Mouse (Mus musculus): ENCODE data around the gene Eef1b2. TPM values are rescaled to one million over a fixed set of nuclear protein-coding genes. Genes with fewer than 3 reads are reported as not detected.

Eef1b2 gene
- polyA plus RNA-seq, 1 experiment = 215 TPM

DNA sequence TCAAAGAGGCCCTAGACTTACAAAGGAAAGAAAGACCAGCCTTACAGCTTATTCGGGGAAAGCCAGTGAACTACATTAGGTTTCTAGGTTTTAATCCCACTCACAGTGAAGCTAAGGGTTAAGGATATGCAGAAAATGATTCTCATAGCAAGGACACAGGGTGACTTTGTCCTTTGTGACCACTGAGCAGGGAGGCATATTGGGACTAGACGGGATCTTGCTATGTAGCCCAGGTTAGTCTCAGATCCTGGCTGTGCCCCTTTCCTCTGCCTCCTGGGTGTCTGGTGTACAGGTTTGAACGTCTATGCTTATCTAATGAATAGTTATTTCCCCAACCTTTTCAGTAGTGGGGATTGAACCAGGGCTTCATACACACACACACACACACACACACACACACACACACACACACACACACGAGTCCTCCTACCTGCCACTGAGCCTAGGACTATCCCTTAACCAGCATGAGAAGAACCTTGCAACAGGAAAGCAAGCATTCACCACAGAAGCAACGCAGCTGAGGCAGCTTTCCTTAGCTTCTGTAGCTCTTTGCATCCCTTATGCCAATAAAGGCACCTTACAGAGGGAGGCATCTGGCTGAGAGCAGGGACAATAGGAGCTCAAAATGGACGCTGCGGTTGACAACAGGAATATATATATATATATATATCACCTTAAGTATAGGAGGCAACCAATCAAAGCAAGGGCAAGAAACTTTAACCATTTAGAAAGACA lies 28.2 kb downstream of the Eef1b2 start:
- Histone ChIP-seq H3K27me3 (replicated peaks; ENCODE audit: control insufficient read depth, insufficient read depth, low read length) (no peaks in the 10 kb centered on the region), H3K4me3 (ENCODE audit: insufficient read depth, low read depth, low read length) (no peak overlapping the region), H3K27ac (ENCODE audit: insufficient read depth, low read depth, low read length) (no peak overlapping the region), H3K4me1 (ENCODE audit: control insufficient read depth, insufficient read depth, low read length) (no peaks in the 10 kb centered on the region), H3K36me3 (ENCODE audit: control insufficient read depth, insufficient read depth, low read length) (no peaks in the 10 kb centered on the region)
- DNase-seq = no peak
- TF ChIP-seq POLR2A (IDR thresholded peaks at IDR 0.05; ENCODE audit: low read depth, low read length) (no peak), CTCF (conservative IDR thresholded peaks at IDR 0.05; ENCODE audit: insufficient read depth, insufficient read length, low read depth, low read length) (no peak)
- WGBS = 48% methylated on average over 7 of the region's 7 CpGs

DNA sequence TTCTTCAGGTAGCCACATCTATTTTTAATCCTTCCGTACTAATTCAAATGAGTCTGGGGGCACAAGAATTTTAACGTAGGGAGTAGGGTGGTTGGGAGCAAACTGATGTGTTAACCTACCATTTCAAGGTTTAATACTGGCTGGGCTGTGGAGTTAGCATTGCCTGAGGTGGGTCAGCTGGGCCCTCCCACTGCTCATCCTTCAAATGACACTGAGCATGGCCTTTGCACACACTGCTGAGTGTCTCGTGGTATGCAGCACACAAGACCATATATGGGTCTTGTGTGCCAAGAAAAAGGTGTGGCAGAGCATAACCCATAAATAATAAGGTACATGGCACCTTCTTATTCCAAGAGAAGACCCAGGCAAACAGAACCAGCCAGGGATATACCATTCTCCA lies 31.0 kb downstream of the Eef1b2 start:
- Histone ChIP-seq H3K4me1 (ENCODE audit: control insufficient read depth, insufficient read depth, low read length) (no peaks in the 10 kb centered on the region), H3K27me3 (replicated peaks; ENCODE audit: control insufficient read depth, insufficient read depth, low read length) (no peaks in the 10 kb centered on the region), H3K27ac (ENCODE audit: insufficient read depth, low read depth, low read length) (no peak overlapping the region), H3K4me3 (ENCODE audit: insufficient read depth, low read depth, low read length) (no peak overlapping the region), H3K36me3 (ENCODE audit: control insufficient read depth, insufficient read depth, low read length) (no peaks in the 10 kb centered on the region)
- no peak for DNase-seq
- TF ChIP-seq POLR2A (IDR thresholded peaks at IDR 0.05; ENCODE audit: low read depth, low read length) (no peak), CTCF (conservative IDR thresholded peaks at IDR 0.05; ENCODE audit: insufficient read depth, insufficient read length, low read depth, low read length) (no peak)
- 76% methylated on average over 3 of the region's 3 CpGs for WGBS

DNA sequence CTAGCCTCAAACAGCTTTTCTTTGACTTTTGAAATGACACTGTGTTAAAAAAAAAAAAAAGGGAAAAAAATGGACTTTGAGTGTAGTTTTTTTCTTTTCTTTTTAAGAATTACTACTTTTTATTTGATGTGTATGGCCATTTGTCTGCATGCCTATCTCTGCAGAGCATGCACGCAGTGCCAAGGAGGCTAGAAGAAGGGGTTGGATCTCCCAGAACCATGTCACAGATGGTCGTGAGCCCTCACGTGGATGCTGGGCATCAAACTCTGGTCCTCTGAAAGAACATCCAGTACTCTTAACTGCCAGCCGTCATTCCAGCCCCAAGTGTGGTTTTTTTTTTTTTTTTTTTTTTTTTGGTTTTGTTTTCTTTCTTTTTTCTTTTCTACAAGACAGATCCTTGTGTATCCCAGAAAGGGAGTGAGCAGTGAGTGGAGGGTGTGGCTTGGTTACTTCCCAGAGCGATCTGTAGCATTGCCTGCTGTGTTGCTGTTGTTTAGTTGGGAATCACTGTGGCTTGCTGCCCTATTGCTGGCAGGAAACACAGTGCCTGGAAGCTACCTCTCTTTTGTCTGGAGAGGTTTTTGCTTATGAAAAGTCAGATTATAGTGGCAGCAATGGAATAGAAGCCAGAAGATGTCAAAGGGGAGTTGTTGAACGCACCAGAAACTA lies 33.4 kb downstream of the Eef1b2 start:
- H3K27ac ChIP-seq (ENCODE audit: insufficient read depth, low read depth, low read length) = no peak overlapping the region

DNA sequence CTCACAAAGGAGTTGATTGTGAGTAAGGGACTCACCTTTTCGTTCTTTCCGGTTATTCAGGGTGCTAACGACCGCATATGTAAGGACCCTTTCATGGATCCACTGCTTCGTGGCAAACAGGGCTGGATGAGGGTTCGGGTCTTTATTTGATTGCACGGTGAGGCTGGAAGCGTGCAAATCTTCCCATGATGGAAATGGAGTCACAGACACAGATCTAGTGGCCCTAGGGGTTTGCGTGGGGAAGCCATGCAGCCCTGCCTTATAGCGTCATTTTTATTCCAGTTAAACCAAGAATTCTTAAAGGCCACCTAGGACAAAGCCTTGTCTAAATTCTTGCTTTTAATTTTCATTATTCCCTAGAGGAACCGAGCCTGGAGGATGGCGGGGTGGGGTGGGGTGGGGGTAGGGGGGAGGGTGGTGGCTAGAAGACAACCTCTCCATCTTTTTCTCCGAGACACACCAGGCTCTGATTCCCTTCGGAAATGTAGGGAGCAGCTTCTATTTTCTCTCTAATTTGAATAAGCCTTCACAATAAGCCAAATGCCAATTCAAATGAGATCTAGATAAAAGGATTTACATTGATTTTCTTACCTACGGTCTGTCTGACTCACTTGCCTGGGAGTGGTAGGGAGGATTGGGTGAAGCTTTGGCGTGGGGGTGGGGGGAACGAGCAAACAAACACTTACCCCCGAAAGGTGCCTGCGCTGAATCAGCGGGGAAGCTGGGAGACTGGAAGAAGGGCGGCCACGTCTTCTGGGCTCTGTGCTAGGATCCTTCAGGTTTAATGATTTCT lies 37.0 kb downstream of the Eef1b2 start:
- Histone ChIP-seq H3K4me3 (ENCODE audit: insufficient read depth, low read depth, low read length) (no peak overlapping the region), H3K27me3 (replicated peaks; ENCODE audit: control insufficient read depth, insufficient read depth, low read length) (no peaks in the 10 kb centered on the region), H3K27ac (ENCODE audit: insufficient read depth, low read depth, low read length) (no peak overlapping the region), H3K4me1 (ENCODE audit: control insufficient read depth, insufficient read depth, low read length) (no peaks in the 10 kb centered on the region), H3K36me3 (ENCODE audit: control insufficient read depth, insufficient read depth, low read length) (no peaks in the 10 kb centered on the region)
- 43% methylated on average over 22 of the region's 22 CpGs for WGBS
- DNase-seq = no peak
- TF ChIP-seq CTCF (conservative IDR thresholded peaks at IDR 0.05; ENCODE audit: insufficient read depth, insufficient read length, low read depth, low read length) = no peak
- TF ChIP-seq POLR2A (IDR thresholded peaks at IDR 0.05; ENCODE audit: low read depth, low read length) = no peak

More for the DNA sequence above, 33.4 kb downstream of the Eef1b2 start:
- no peaks in the 10 kb centered on the region for H3K27me3 ChIP-seq (replicated peaks; ENCODE audit: control insufficient read depth, insufficient read depth, low read length)
- DNase-seq = peak; percentile 7
- WGBS = 42% methylated on average over 6 of the region's 6 CpGs
- no peak overlapping the region for H3K4me3 ChIP-seq (ENCODE audit: insufficient read depth, low read depth, low read length)
- TF ChIP-seq CTCF (conservative IDR thresholded peaks at IDR 0.05; ENCODE audit: insufficient read depth, insufficient read length, low read depth, low read length) (no peak), POLR2A (IDR thresholded peaks at IDR 0.05; ENCODE audit: low read depth, low read length) (no peak)
- no peaks in the 10 kb centered on the region for H3K4me1 ChIP-seq (ENCODE audit: control insufficient read depth, insufficient read depth, low read length)
- no peaks in the 10 kb centered on the region for H3K36me3 ChIP-seq (ENCODE audit: control insufficient read depth, insufficient read depth, low read length)

DNA sequence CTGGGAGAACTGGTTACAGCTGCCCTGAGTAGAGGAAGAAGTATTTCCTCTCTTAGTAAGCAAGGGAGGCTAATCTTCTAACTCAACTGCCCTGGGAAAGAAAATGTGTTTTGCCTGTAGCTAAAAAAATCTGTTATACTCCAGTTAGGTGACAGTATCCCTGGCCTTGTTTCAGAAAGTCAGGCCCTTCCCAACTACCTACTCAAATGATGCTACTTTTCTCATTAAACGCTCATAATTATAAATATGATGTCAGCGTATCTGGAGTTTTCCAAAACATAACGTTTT lies 37.6 kb downstream of the Eef1b2 start, which contains the start of gene Gpr1:
Gene Gpr1 (minus strand): TSS at position 273 of the 288 bp plus-strand sequence.
- H3K4me1 ChIP-seq (ENCODE audit: control insufficient read depth, insufficient read depth, low read length) = no peaks in the 10 kb centered on the region
- no peak within 1 kb of the TSS for H3K4me3 ChIP-seq (ENCODE audit: insufficient read depth, low read depth, low read length)
- no peak for DNase-seq
- TF ChIP-seq POLR2A (IDR thresholded peaks at IDR 0.05; ENCODE audit: low read depth, low read length) (no peak), CTCF (conservative IDR thresholded peaks at IDR 0.05; ENCODE audit: insufficient read depth, insufficient read length, low read depth, low read length) (no peak)
- no peaks in the 10 kb centered on the region for H3K27me3 ChIP-seq (replicated peaks; ENCODE audit: control insufficient read depth, insufficient read depth, low read length)
- H3K27ac ChIP-seq (ENCODE audit: insufficient read depth, low read depth, low read length) = no peak within 1 kb of the TSS
- no peaks in the 10 kb centered on the region for H3K36me3 ChIP-seq (ENCODE audit: control insufficient read depth, insufficient read depth, low read length)
- WGBS = 56% methylated on average over 3 of the region's 3 CpGs

DNA sequence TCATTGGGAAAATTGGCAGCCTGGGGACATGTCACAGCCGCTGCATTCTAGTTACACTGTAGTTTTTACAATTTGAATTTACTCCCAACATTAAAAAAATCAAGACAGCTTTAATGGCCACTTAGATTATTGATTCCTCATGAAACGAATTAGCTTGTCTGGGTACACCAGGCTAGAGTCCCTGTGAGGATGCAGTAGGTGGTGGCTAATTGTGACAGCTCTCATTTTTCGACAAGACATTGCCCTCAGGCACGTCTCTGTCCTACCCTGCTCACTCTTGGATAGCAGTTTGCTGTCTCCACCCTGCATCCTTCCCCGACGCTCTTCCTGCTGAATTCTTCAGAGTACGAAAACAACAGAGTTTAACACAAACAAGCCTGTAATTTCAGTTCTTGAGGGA lies 38.0 kb downstream of the Eef1b2 start:
- H3K4me1 ChIP-seq (ENCODE audit: control insufficient read depth, insufficient read depth, low read length) = no peaks in the 10 kb centered on the region
- H3K36me3 ChIP-seq (ENCODE audit: control insufficient read depth, insufficient read depth, low read length) = no peaks in the 10 kb centered on the region
- H3K27ac ChIP-seq (ENCODE audit: insufficient read depth, low read depth, low read length) = no peak overlapping the region
- TF ChIP-seq POLR2A (IDR thresholded peaks at IDR 0.05; ENCODE audit: low read depth, low read length) = no peak
- TF ChIP-seq CTCF (conservative IDR thresholded peaks at IDR 0.05; ENCODE audit: insufficient read depth, insufficient read length, low read depth, low read length) = no peak
- WGBS = 44% methylated on average over 7 of the region's 7 CpGs
- H3K27me3 ChIP-seq (replicated peaks; ENCODE audit: control insufficient read depth, insufficient read depth, low read length) = no peaks in the 10 kb centered on the region
- peak; percentile 25 for DNase-seq
- H3K4me3 ChIP-seq (ENCODE audit: insufficient read depth, low read depth, low read length) = no peak overlapping the region

DNA sequence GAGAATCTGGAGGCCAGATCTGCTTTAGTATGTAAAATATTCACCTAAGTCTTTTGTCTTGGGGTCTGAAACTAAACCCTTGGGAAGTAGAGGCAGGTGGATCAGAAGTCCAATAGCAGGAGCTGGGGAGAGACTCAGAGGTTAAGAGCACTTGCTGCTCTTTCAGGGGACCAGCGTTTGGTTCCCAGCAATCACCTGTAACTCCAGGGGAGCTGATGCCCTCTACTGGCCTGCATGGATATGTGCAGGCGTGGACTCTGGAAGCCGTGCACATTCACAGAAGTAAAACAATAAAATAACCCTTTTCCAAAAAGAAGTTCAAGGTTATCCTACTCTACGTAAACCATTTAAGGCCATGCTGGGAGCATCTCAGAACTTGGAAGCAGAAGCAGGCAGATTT lies 42.7 kb downstream of the Eef1b2 start:
- Histone ChIP-seq H3K27me3 (replicated peaks; ENCODE audit: control insufficient read depth, insufficient read depth, low read length) (no peaks in the 10 kb centered on the region), H3K4me1 (ENCODE audit: control insufficient read depth, insufficient read depth, low read length) (no peaks in the 10 kb centered on the region), H3K27ac (ENCODE audit: insufficient read depth, low read depth, low read length) (no peak overlapping the region), H3K4me3 (ENCODE audit: insufficient read depth, low read depth, low read length) (no peak overlapping the region), H3K36me3 (ENCODE audit: control insufficient read depth, insufficient read depth, low read length) (no peaks in the 10 kb centered on the region)
- DNase-seq = no peak
- WGBS = 96% methylated on average over 4 of the region's 4 CpGs
- TF ChIP-seq POLR2A (IDR thresholded peaks at IDR 0.05; ENCODE audit: low read depth, low read length) (no peak), CTCF (conservative IDR thresholded peaks at IDR 0.05; ENCODE audit: insufficient read depth, insufficient read length, low read depth, low read length) (no peak)

Data from kidney, adult 2 months (tissue).